Mouse (Mus musculus) megakaryocyte, embryonic 14.5 days (primary cell): ENCODE measurements around the gene Wdr95.

Experiments
- FLI1 ChIP-seq: IDR thresholded peaks from 2 replicates; pipeline ENCODE4 v1.6.1; 2012; ENCODE audit warnings: low read length, inconsistent platforms, mixed read lengths
- GATA1 ChIP-seq: IDR thresholded peaks from 3 replicates; pipeline ENCODE4 v1.6.1; 2012; ENCODE audit warnings: mixed read lengths, low read length, inconsistent platforms, borderline replicate concordance

GRCm38 (mm10) chr5:149551179-149551578, 22.7 kb downstream of the Wdr95 start:
- no peak for TF ChIP-seq FLI1
- TF ChIP-seq GATA1 = no peak
